Mouse (Mus musculus) CH12.LX (cell line): ENCODE measurements at regions not wholly inside any gene's neighbourhood (a gene's known extent, or its start where the extent isn't known, plus 50 kb on each side); places are given as distances from the start of the nearest gene placed in this dataset.

Experiments used
- DNase-seq: peaks from one replicate; pipeline ENCODE4 v3.0.0-alpha.2; 2013; ENCODE audit errors: extremely low read depth
- H3K27ac ChIP-seq: 2 replicates; pipeline ENCODE4 v1.5.1; 2012; ENCODE audit warnings: low read depth, mild to moderate bottlenecking, control low read depth, moderate library complexity; ENCODE audit not compliant: insufficient read depth
- H3K27me3 ChIP-seq: replicated peaks from 2 replicates; pipeline ENCODE3; 2012; ENCODE audit warnings: inconsistent platforms
- H3K36me3 ChIP-seq, 2 experiments: replicated peaks in 1 of 2; 2 replicates each; pipeline versions ENCODE3 to v1.6.1; 2012; ENCODE audit warnings: inconsistent platforms in 1 of 2, low read length in 1 of 2, mild to moderate bottlenecking in 1 of 2, mixed read lengths in 1 of 2, moderate library complexity in 1 of 2; ENCODE audit not compliant: control insufficient read depth in 1 of 2, insufficient read depth in 1 of 2
- H3K4me1 ChIP-seq, 2 experiments: 2 replicates each; pipeline ENCODE4 v1.6.1; 2012; ENCODE audit warnings: inconsistent platforms in 1 of 2, moderate library complexity in 1 of 2; ENCODE audit not compliant: insufficient read depth in 2 of 2, control insufficient read depth in 1 of 2
- H3K4me2 ChIP-seq: 2 replicates; pipeline ENCODE4 v1.6.1; 2012; ENCODE audit warnings: low read depth, mild to moderate bottlenecking, control low read depth; ENCODE audit not compliant: poor library complexity, insufficient read depth, severe bottlenecking
- H3K4me3 ChIP-seq, 3 experiments: fragments of 150-350 bp in 1 of 3; sonication (generic) in 1 of 3; replicated peaks in 1 of 3; 2 replicates each; pipeline versions ENCODE3 to v1.5.1; 2011 to 2012; ENCODE audit warnings: low read depth in 2 of 3, low read length in 2 of 3, mild to moderate bottlenecking in 2 of 3, moderate library complexity in 2 of 3, control low read depth in 1 of 3, improper control_type of control experiment in 1 of 3, inconsistent platforms in 1 of 3, mixed read lengths in 1 of 3; ENCODE audit not compliant: poor library complexity in 1 of 3
- H3K79me2 ChIP-seq: replicated peaks from 2 replicates; pipeline ENCODE4 v1.6.1; 2012; ENCODE audit warnings: mild to moderate bottlenecking, moderate library complexity; ENCODE audit not compliant: control insufficient read depth, poor library complexity, insufficient read depth, severe bottlenecking; ENCODE audit errors: extremely low read depth
- H3K9ac ChIP-seq: 2 replicates; pipeline ENCODE4 v1.6.1; 2012; ENCODE audit warnings: low read depth, mild to moderate bottlenecking, control low read depth, moderate library complexity; ENCODE audit not compliant: insufficient read depth
- H3K9me3 ChIP-seq: replicated peaks from 2 replicates; pipeline ENCODE3; 2012; ENCODE audit warnings: low read length, inconsistent platforms, mixed read lengths
- CHD1 ChIP-seq: IDR thresholded peaks from 2 replicates; pipeline ENCODE4 v1.6.1; 2012; ENCODE audit warnings: low read depth, low read length, improper control_type of control experiment, inconsistent platforms
- CHD2 ChIP-seq: IDR thresholded peaks from 2 replicates; pipeline ENCODE4 v1.6.1; 2011; ENCODE audit warnings: low read length, improper control_type of control experiment
- CTCF ChIP-seq, 2 experiments: IDR thresholded peaks in 1 of 2; conservative IDR thresholded peaks in 1 of 2; 2 replicates each; pipeline ENCODE4 v1.5.1; 2011 to 2012; ENCODE audit warnings: low read depth in 2 of 2, low read length in 2 of 2, improper control_type of control experiment in 1 of 2, inconsistent platforms in 1 of 2, mild to moderate bottlenecking in 1 of 2, moderate library complexity in 1 of 2
- MAFK ChIP-seq: IDR thresholded peaks from 2 replicates; pipeline ENCODE4 v1.6.1; 2011; ENCODE audit warnings: low read length, improper control_type of control experiment; ENCODE audit not compliant: insufficient replicate concordance
- MAZ ChIP-seq: IDR thresholded peaks from 2 replicates; pipeline ENCODE4 v1.6.1; 2012; ENCODE audit warnings: low read depth, mild to moderate bottlenecking, inconsistent platforms, low read length, improper control_type of control experiment, moderate library complexity
- MEF2A ChIP-seq: IDR thresholded peaks from 2 replicates; pipeline ENCODE4 v1.6.1; 2014; ENCODE audit warnings: low read depth, mild to moderate bottlenecking, inconsistent platforms, low read length, improper control_type of control experiment, borderline replicate concordance
- NELFE ChIP-seq: IDR thresholded peaks from 2 replicates; pipeline ENCODE4 v1.6.1; 2011; ENCODE audit warnings: low read depth, low read length, improper control_type of control experiment
- PAX5 ChIP-seq: IDR thresholded peaks from 2 replicates; pipeline ENCODE4 v1.6.1; 2012; ENCODE audit warnings: low read length, inconsistent platforms, mixed read lengths
- POLR2AphosphoS2 ChIP-seq: IDR thresholded peaks from 2 replicates; pipeline ENCODE4 v1.6.1; 2011; ENCODE audit warnings: low read depth, low read length, improper control_type of control experiment
- RCOR1 ChIP-seq: conservative IDR thresholded peaks from 2 replicates; pipeline ENCODE4 v1.6.1; 2012; ENCODE audit warnings: low read depth, mild to moderate bottlenecking, inconsistent platforms, low read length, improper control_type of control experiment
- TCF12 ChIP-seq: IDR thresholded peaks from 2 replicates; pipeline ENCODE4 v1.6.1; 2014; ENCODE audit warnings: low read depth, mild to moderate bottlenecking, inconsistent platforms, low read length, improper control_type of control experiment
- UBTF ChIP-seq: IDR thresholded peaks from 2 replicates; pipeline ENCODE4 v1.6.1; 2012; ENCODE audit warnings: low read depth, mild to moderate bottlenecking, inconsistent platforms, low read length, improper control_type of control experiment, moderate library complexity
- USF1 ChIP-seq: IDR thresholded peaks from 2 replicates; pipeline ENCODE4 v1.6.1; 2014; ENCODE audit warnings: low read depth, mild to moderate bottlenecking, inconsistent platforms, low read length, improper control_type of control experiment
- ZC3H11A ChIP-seq: IDR thresholded peaks from 2 replicates; pipeline ENCODE4 v1.6.1; 2012; ENCODE audit warnings: low read depth, mild to moderate bottlenecking, inconsistent platforms, low read length, improper control_type of control experiment
- ZKSCAN1 ChIP-seq: IDR thresholded peaks from 2 replicates; pipeline ENCODE4 v1.6.1; 2012; ENCODE audit warnings: low read depth, inconsistent platforms, low read length, improper control_type of control experiment, borderline replicate concordance
- ZMIZ1 ChIP-seq: IDR thresholded peaks from 2 replicates; pipeline ENCODE4 v1.6.1; 2012; ENCODE audit warnings: low read depth, mild to moderate bottlenecking, inconsistent platforms, low read length, improper control_type of control experiment
- dilution Hi-C: fragments of 300-500 bp; cut with MboI; formaldehyde crosslinking; loops from 2 replicates; pipeline ENCODE4 v1.14.3; 2020; ENCODE audit warnings: low sequenced_read_pairs; ENCODE audit not compliant: extremely low pct_unique_long_range_greater_than_20kb, extremely low pct_ligation_motif_present
- in situ Hi-C: fragments of 300-500 bp; cut with MboI; formaldehyde crosslinking; loops from 3 replicates; pipeline ENCODE4 v1.14.3; 2019; ENCODE audit warnings: low sequenced_read_pairs, low pct_ligation_motif_present, low pct_unique_long_range_greater_than_20kb, mixed read lengths

- H3K4me2 ChIP-seq, result no peak overlapping the region
- H3K4me3 ChIP-seq, result no peak overlapping the region
- dilution Hi-C loops, result no loop called here
- no peaks in the 10 kb centered on the region for H3K36me3 ChIP-seq
- no peaks in the 10 kb centered on the region for H3K27me3 ChIP-seq
- H3K9ac ChIP-seq, result no peak overlapping the region
- DNase-seq, result no peak
- TF ChIP-seq TCF12 (no peak), UBTF (no peak), ZC3H11A (no peak), CHD1 (no peak), MAFK (no peak), MEF2A (no peak), ZMIZ1 (no peak), ZKSCAN1 (no peak)
- no peak overlapping the region for H3K27ac ChIP-seq
- H3K79me2 ChIP-seq, result no peaks in the 10 kb centered on the region
- no peaks in the 10 kb centered on the region for H3K9me3 ChIP-seq
- 0 out of 4 replicates have a peak, but pooled peaks cover 0 to 3% of the 10 kb centered on the region in 2 experiments for H3K4me1 ChIP-seq
- in situ Hi-C loops, result no loop called here
These were observed 55.9 kb upstream of the Gadd45a start for GRCm38 (mm10) chr6:67093128-67093527.

- H3K4me2 ChIP-seq, result no peak overlapping the region
- H3K27me3 ChIP-seq, result no peaks in the 10 kb centered on the region
- no peaks in the 10 kb centered on the region for H3K36me3 ChIP-seq
- H3K79me2 ChIP-seq, result no peaks in the 10 kb centered on the region
- dilution Hi-C loops (no loop called here), in situ Hi-C loops (no loop called here)
- TF ChIP-seq MAFK, result no peak
- no peak for TF ChIP-seq CTCF (conservative IDR thresholded peaks at IDR 0.05 in 1 of 2, IDR thresholded peaks at IDR 0.05 in 1 of 2; ENCODE audit: low read depth in 2 of 2, low read length in 2 of 2)
- TF ChIP-seq RCOR1, result no peak
- no peak for TF ChIP-seq USF1
- TF ChIP-seq POLR2AphosphoS2, result no peak
- TF ChIP-seq MAZ, result no peak
- TF ChIP-seq NELFE, result no peak
- no peak for TF ChIP-seq TCF12
- no peak for TF ChIP-seq ZKSCAN1
- no peak for TF ChIP-seq CHD2
- TF ChIP-seq PAX5, result no peak
- no peak for TF ChIP-seq ZMIZ1
- no peak overlapping the region for H3K4me3 ChIP-seq
- H3K27ac ChIP-seq, result no peak overlapping the region
- 0 out of 4 replicates have a peak, but pooled peaks cover 0 to 3% of the 10 kb centered on the region in 2 experiments for H3K4me1 ChIP-seq
- H3K9ac ChIP-seq, result no peak overlapping the region
- H3K9me3 ChIP-seq, result no peaks in the 10 kb centered on the region
- DNase-seq, result no peak
These were observed 52.9 kb upstream of the Gadd45a start for GRCm38 (mm10) chr6:67090150-67090549.
